Mouse (Mus musculus) embryo, embryonic 11 days (tissue): ENCODE results near the gene Mif4gd.
"Not testable (repeated sequence)": the region's sequence is repeated elsewhere in the genome, so short reads cannot be mapped to it uniquely, and the experiment has no call there.

Experiments used
- DNase-seq: peaks from one replicate; pipeline ENCODE4 v3.0.0-alpha.2; 2015

Mif4gd gene

GRCm38 (mm10) chr11:115612410-115613137 lies at the start of gene Mif4gd:
Gene Mif4gd, minus strand, starts transcription at chr11:115612969.
- peak; percentile 89 for DNase-seq

GRCm38 (mm10) chr11:115660376-115660775 lies 47.6 kb upstream of the Mif4gd start:
- DNase-seq = no peak

GRCm38 (mm10) chr11:115658521-115658920 lies 45.8 kb upstream of the Mif4gd start:
- no peak for DNase-seq

GRCm38 (mm10) chr11:115654128-115654527 lies 41.4 kb upstream of the Mif4gd start:
- no peak for DNase-seq

- no peak for DNase-seq
Observed at GRCm38 (mm10) chr11:115653194-115653593, 40.4 kb upstream of the Mif4gd start.

- no peak for DNase-seq
Observed at GRCm38 (mm10) chr11:115651680-115652079, 38.9 kb upstream of the Mif4gd start.

GRCm38 (mm10) chr11:115649706-115650105 lies 36.9 kb upstream of the Mif4gd start:
- no peak for DNase-seq

GRCm38 (mm10) chr11:115647459-115647858 lies 34.7 kb upstream of the Mif4gd start:
- DNase-seq = peak; percentile 81

- DNase-seq = no peak
Observed at GRCm38 (mm10) chr11:115646439-115646838, 33.7 kb upstream of the Mif4gd start.

GRCm38 (mm10) chr11:115645498-115645897 lies 32.7 kb upstream of the Mif4gd start:
- DNase-seq = not testable (repeated sequence)

- no peak for DNase-seq
Observed at GRCm38 (mm10) chr11:115644308-115644707, 31.5 kb upstream of the Mif4gd start.

GRCm38 (mm10) chr11:115643265-115643664 lies 30.5 kb upstream of the Mif4gd start:
- DNase-seq = no peak

GRCm38 (mm10) chr11:115642705-115643104 lies 29.9 kb upstream of the Mif4gd start:
- no peak for DNase-seq

- no peak for DNase-seq
Observed at GRCm38 (mm10) chr11:115641664-115642036, 28.9 kb upstream of the Mif4gd start.

- DNase-seq = no peak
Observed at GRCm38 (mm10) chr11:115640978-115641663, 28.4 kb upstream of the Mif4gd start.

GRCm38 (mm10) chr11:115640311-115640828 lies 27.6 kb upstream of the Mif4gd start:
- DNase-seq = no peak

GRCm38 (mm10) chr11:115639540-115639939 lies 26.8 kb upstream of the Mif4gd start:
- no peak for DNase-seq

GRCm38 (mm10) chr11:115638498-115639409 lies 26.0 kb upstream of the Mif4gd start:
- DNase-seq = no peak

- DNase-seq = no peak
Observed at GRCm38 (mm10) chr11:115636960-115637359, 24.2 kb upstream of the Mif4gd start.

GRCm38 (mm10) chr11:115635484-115635883 lies 22.7 kb upstream of the Mif4gd start:
- DNase-seq = no peak

- no peak for DNase-seq
Observed at GRCm38 (mm10) chr11:115635041-115635440, 22.3 kb upstream of the Mif4gd start.

GRCm38 (mm10) chr11:115634109-115634508 lies 21.3 kb upstream of the Mif4gd start:
- peak; percentile 33 for DNase-seq

GRCm38 (mm10) chr11:115632862-115633261 lies 20.1 kb upstream of the Mif4gd start:
- DNase-seq = no peak
